Mouse (Mus musculus) kidney, embryonic 14.5 days (tissue): ENCODE results near the gene Plekha5. TPM values are rescaled to one million over a fixed set of nuclear protein-coding genes. Genes with fewer than 3 reads are reported as not detected.
"Not testable (repeated sequence)": the region's sequence is repeated elsewhere in the genome, so short reads cannot be mapped to it uniquely, and the experiment has no call there.

Experiments
- ATAC-seq: fragments of 200-750 bp; cut with Nextera tagmentation; 2 replicates; pipeline ENCODE4 v1.8.0; 2017; ENCODE audit warnings: moderate number of reproducible peaks, mild to moderate bottlenecking, moderate TSS enrichment, moderate library complexity; ENCODE audit not compliant: low FRiP score, low TSS enrichment
- H3K27ac ChIP-seq: fragments of 300-500 bp; sonication (generic); 2 replicates; pipeline ENCODE4 v1.5.1; 2014; ENCODE audit warnings: low read depth, mild to moderate bottlenecking, low read length, moderate library complexity, mixed read lengths
- H3K27me3 ChIP-seq: fragments of 300-500 bp; sonication (generic); 2 replicates; pipeline ENCODE4 v1.6.1; 2014; ENCODE audit warnings: mild to moderate bottlenecking, low read length; ENCODE audit not compliant: control insufficient read depth, insufficient read depth
- H3K36me3 ChIP-seq: fragments of 300-500 bp; sonication (generic); 2 replicates; pipeline ENCODE4 v1.6.1; 2014; ENCODE audit warnings: low read length, mixed read lengths; ENCODE audit not compliant: control insufficient read depth, insufficient read depth
- H3K4me1 ChIP-seq: fragments of 300-500 bp; sonication (generic); 2 replicates; pipeline ENCODE4 v1.6.1; 2014; ENCODE audit warnings: low read length, mixed read lengths; ENCODE audit not compliant: control insufficient read depth, insufficient read depth
- H3K4me2 ChIP-seq: fragments of 300-500 bp; sonication (generic); replicated peaks from 2 replicates; pipeline ENCODE4 v1.6.1; 2014; ENCODE audit warnings: low read depth, mild to moderate bottlenecking, low read length
- H3K4me3 ChIP-seq: fragments of 300-500 bp; sonication (generic); 2 replicates; pipeline ENCODE4 v1.5.1; 2014; ENCODE audit warnings: mild to moderate bottlenecking, low read length
- H3K9ac ChIP-seq: fragments of 300-500 bp; sonication (generic); 2 replicates; pipeline ENCODE4 v1.6.1; 2014; ENCODE audit warnings: low read depth, mild to moderate bottlenecking, low read length, moderate library complexity
- H3K9me3 ChIP-seq: fragments of 300-500 bp; sonication (generic); 2 replicates; pipeline ENCODE4 v1.6.1; 2016; ENCODE audit warnings: low read length; ENCODE audit not compliant: control insufficient read depth
- WGBS: fragments of 180-500 bp; shearing (Covaris S2); extraction: QIAGEN DNeasy Blood & Tissue Kit; methylation state at CpG from one replicate; pipeline ENCODE4 v1.1.7; 2014; 5-methylcytosine and 5-hydroxymethylcytosine counted together
- polyA plus RNA-seq: library from polyadenylated mRNA; unstranded; fragments of >200 nt; fragmentation: Nextera tagmentation; extraction: Ambion mirVana; gene quantifications from 2 replicates; pipeline ENCODE4 v1.2.1, GENCODE M21; 2014

Gene Plekha5
- polyA plus RNA-seq, 1 experiment from 2014 or later = 63.4 TPM

- Histone ChIP-seq H3K9me3 (no peaks in the 10 kb centered on the region), H3K9ac (no peak overlapping the region), H3K36me3 (peaks cover 30% of the 10 kb centered on the region), H3K27ac (no peak overlapping the region), H3K4me2 (no peak overlapping the region), H3K4me3 (no peak overlapping the region), H3K4me1 (no peaks in the 10 kb centered on the region), H3K27me3 (no peaks in the 10 kb centered on the region)
- WGBS = 94% methylated on average over 9 of the region's 9 CpGs
- no peak for ATAC-seq
Observed at GRCm38 (mm10) chr6:140598516-140598915, 174.7 kb downstream of the Plekha5 start.

DNA sequence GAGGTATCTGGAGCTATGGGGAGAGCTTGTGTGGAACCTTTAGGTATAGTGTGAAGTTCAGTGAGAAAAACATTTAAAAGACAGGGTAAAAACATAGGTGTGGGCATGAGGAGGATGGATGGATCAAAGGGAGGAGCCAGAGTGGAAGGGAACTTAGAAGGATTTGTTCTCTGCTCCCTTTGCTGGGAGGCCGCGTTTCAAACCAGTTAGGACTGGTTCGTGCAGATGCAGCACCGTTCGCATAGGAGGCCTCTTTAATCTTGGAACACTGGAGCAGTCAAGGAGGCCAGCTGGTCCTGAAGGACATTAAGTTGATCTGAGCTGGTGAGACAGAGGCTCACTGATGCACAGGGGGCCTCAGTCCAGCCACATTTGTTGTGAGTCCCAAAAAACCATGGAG lies 175.5 kb downstream of the Plekha5 start:
- peaks cover 24% of the 10 kb centered on the region for H3K36me3 ChIP-seq
- H3K27ac ChIP-seq = no peak overlapping the region
- H3K4me1 ChIP-seq = no peaks in the 10 kb centered on the region
- WGBS = 90% methylated on average over 5 of the region's 5 CpGs
- H3K9ac ChIP-seq = no peak overlapping the region
- no peaks in the 10 kb centered on the region for H3K27me3 ChIP-seq
- H3K4me3 ChIP-seq = no peak overlapping the region
- no peak overlapping the region for H3K4me2 ChIP-seq
- ATAC-seq = no peak
- no peaks in the 10 kb centered on the region for H3K9me3 ChIP-seq

GRCm38 (mm10) chr6:140600671-140601070 lies 176.8 kb downstream of the Plekha5 start:
- H3K9me3 ChIP-seq, H3K4me1 ChIP-seq, ATAC-seq, H3K4me3 ChIP-seq, H3K9ac ChIP-seq, H3K4me2 ChIP-seq, H3K27ac ChIP-seq, H3K27me3 ChIP-seq: not testable (repeated sequence)
- 96% methylated on average over 8 of the region's 8 CpGs for WGBS
- H3K36me3 ChIP-seq = peaks cover 16% of the 10 kb centered on the region

DNA sequence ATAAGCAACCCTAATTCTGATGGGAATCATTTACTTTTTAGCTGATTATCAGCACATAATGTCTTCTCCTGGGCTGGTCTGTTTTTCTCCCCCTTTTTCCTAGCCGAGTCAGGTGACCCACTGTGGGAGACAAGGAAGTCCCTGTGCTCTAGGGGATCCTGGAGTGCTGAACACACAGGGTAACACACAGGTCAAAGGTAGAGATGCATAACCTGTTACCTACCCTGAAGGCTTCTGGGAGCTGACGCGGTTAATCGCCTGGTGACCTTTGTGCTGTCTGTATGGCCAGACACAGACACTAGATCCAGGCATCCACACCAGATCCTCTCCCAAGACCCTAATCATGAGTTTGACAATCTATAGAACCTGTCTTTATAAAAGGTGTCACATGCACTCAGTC lies 177.3 kb downstream of the Plekha5 start:
- no peaks in the 10 kb centered on the region for H3K9me3 ChIP-seq
- H3K4me1 ChIP-seq = no peaks in the 10 kb centered on the region
- H3K4me2 ChIP-seq = no peak overlapping the region
- H3K27me3 ChIP-seq = no peaks in the 10 kb centered on the region
- H3K9ac ChIP-seq = no peak overlapping the region
- no peak for ATAC-seq
- no peak overlapping the region for H3K27ac ChIP-seq
- 100% methylated on average over 4 of the region's 4 CpGs for WGBS
- peaks cover 11% of the 10 kb centered on the region for H3K36me3 ChIP-seq
- no peak overlapping the region for H3K4me3 ChIP-seq

DNA sequence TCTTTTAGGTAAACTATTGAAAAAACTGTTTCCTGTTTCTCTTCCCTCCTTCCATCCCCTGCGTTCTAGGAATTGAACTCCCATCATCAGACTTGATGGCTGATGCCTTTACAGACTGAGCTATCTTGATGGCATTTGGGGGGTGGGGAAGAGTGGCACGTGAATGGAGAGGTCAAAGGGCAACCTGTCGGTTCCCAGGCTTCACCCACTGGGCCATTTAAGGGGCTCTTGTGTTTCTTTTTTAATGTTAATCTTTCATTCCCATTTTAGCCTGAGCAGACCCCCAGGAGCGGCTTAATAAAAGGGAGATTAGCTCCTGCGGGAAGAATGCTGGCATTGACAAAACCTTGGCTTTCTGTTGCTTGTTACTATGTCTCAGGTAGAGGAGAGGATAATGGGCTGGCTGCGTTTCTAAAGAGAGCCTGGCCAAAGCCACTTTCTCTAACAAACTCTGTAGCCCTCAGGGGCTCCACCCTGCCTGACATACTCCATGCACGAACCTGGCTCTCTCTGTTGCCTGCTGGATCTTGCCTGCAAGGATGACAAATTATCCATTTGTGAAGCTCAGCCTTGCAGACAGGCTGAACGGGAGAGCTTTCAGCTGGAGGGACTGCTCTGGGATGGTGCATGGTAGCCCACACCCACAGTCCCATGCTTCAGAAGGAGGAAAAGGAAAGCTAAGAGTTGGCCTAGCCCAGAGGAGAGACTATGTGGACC lies 179.5 kb downstream of the Plekha5 start:
- 30% methylated on average over 8 of the region's 8 CpGs for whole genome bisulfite sequencing

GRCm38 (mm10) chr6:140605173-140605572 lies 181.3 kb downstream of the Plekha5 start:
- H3K27me3 ChIP-seq, H3K4me1 ChIP-seq, H3K4me3 ChIP-seq, H3K4me2 ChIP-seq, H3K36me3 ChIP-seq, H3K27ac ChIP-seq, ATAC-seq, H3K9ac ChIP-seq, H3K9me3 ChIP-seq: not testable (repeated sequence)
- WGBS = 89% methylated on average over 5 of the region's 5 CpGs

More for the DNA sequence above, 179.5 kb downstream of the Plekha5 start:
- Histone ChIP-seq H3K4me2 (no peak overlapping the region), H3K27me3 (no peaks in the 10 kb centered on the region), H3K9me3 (no peaks in the 10 kb centered on the region), H3K9ac (no peak overlapping the region), H3K27ac (no peak overlapping the region), H3K4me1 (no peaks in the 10 kb centered on the region), H3K36me3 (no peaks in the 10 kb centered on the region; the same call in 1 of the 2 replicates), H3K4me3 (no peak overlapping the region)
- 0 out of 2 replicates have a peak, but pooled peaks have one; percentile 42 for ATAC-seq

- 51% methylated on average over 3 of the region's 3 CpGs for WGBS
- no peak for ATAC-seq
- Histone ChIP-seq H3K27ac (no peak overlapping the region), H3K4me1 (no peaks in the 10 kb centered on the region), H3K4me3 (no peak overlapping the region), H3K9ac (no peak overlapping the region), H3K27me3 (no peaks in the 10 kb centered on the region), H3K4me2 (no peak overlapping the region), H3K9me3 (no peaks in the 10 kb centered on the region), H3K36me3 (no peaks in the 10 kb centered on the region)
Observed at GRCm38 (mm10) chr6:140605732-140606131, 181.9 kb downstream of the Plekha5 start.

DNA sequence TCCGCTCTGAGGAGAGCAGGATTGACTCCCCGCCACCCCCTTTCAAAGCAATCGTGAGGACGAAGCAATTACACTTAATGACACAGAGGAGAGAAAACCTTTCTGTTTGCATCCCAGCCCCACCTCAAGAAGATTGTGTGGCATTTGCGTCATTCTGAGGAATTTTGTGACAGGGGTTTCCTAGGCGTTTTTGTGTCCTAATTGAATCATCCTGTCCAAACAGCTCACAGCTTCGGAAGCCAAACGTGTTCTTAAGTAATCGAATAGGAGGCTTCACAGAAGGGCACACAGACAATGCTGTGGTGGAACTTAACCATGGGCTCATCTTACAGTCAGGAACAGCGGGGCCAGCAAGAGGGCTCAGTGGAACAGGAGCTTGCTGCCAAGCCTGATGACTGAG lies 182.7 kb downstream of the Plekha5 start:
- H3K27ac ChIP-seq = no peak overlapping the region
- no peaks in the 10 kb centered on the region for H3K36me3 ChIP-seq
- WGBS = 44% methylated on average over 10 of the region's 10 CpGs
- no peaks in the 10 kb centered on the region for H3K27me3 ChIP-seq
- no peak for ATAC-seq
- H3K4me2 ChIP-seq = no peak overlapping the region
- H3K4me3 ChIP-seq = no peak overlapping the region
- no peaks in the 10 kb centered on the region for H3K9me3 ChIP-seq
- H3K9ac ChIP-seq = no peak overlapping the region
- H3K4me1 ChIP-seq = no peaks in the 10 kb centered on the region

GRCm38 (mm10) chr6:140608666-140609065 lies 184.8 kb downstream of the Plekha5 start:
- no peaks in the 10 kb centered on the region for H3K36me3 ChIP-seq
- H3K4me3 ChIP-seq = no peak overlapping the region
- WGBS = 92% methylated on average over 6 of the region's 6 CpGs
- no peaks in the 10 kb centered on the region for H3K27me3 ChIP-seq
- no peak overlapping the region for H3K9ac ChIP-seq
- no peak overlapping the region for H3K4me2 ChIP-seq
- no peak for ATAC-seq
- H3K27ac ChIP-seq = no peak overlapping the region
- no peaks in the 10 kb centered on the region for H3K9me3 ChIP-seq
- H3K4me1 ChIP-seq = no peaks in the 10 kb centered on the region
